Mouse (Mus musculus) liver, adult 2 months (tissue): Measurements from ENCODE around the gene Myo1f.

Experiments used
- CTCF ChIP-seq: fragments of 200-500 bp; IDR thresholded peaks from 2 replicates; pipeline ENCODE4 v1.5.1; 2011; ENCODE audit warnings: low read depth, low read length, control low read depth
- POLR2A ChIP-seq: fragments of 200-500 bp; IDR thresholded peaks from 2 replicates; pipeline ENCODE4 v1.6.1; 2011; ENCODE audit warnings: low read length, control low read depth; ENCODE audit not compliant: insufficient read depth; ENCODE audit errors: extremely low read depth

GRCm38 (mm10) chr17:33639743-33640142, 84.2 kb downstream of the Myo1f start:
- TF ChIP-seq POLR2A: no peak
- TF ChIP-seq CTCF: no peak
